Mouse (Mus musculus): Measurements from ENCODE around the gene Cpt2.

The Cpt2 gene

DNA sequence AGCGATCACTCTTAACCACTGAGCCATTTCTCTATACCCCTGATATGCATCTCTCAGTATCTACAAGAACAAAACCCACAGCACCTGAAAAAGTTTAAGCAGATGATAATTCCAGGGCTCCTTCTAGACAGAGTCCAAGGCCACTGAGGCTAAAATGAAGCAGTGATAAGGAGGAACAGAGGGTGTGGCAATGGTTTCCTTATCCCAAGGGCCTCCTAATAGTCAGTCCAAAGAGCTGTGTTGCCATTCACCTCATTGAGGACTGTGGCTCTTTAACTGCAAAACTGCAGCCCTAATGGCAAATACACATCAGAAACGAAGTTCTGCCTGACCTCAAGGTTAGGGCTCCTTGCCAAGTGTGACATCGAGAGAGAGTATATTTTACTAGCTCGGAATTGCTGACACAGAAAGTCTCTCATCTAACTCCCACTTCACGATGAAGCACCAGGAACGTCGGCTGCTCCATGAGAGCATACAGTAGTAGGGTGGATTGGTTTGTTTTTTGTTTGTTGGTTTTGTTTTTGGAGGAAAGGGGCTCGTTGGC lies 2.2 kb downstream of the Cpt2 start:
- in situ Hi-C loops (cut with MboI, MseI), result no loop called here

DNA sequence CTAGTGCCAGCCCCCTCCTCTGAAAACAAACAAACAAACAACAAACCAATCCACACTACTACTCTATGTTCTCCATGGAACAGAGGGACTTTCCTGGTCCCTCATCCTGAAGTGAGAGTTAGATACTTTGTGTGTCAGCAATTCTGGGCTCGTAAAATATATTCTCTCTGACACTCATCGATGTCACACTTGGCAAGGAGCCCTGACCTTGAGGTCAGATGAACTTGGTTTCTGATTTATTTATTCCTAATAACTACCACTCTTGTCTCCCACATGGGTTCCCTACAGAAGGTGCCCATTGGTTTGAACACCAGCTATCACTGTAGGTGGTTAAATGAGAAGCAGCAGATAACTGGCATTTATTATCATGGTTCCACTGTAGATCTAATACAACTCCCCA lies 3.1 kb downstream of the Cpt2 start:
- in situ Hi-C loops (cut with MboI, MseI), result no loop called here

DNA sequence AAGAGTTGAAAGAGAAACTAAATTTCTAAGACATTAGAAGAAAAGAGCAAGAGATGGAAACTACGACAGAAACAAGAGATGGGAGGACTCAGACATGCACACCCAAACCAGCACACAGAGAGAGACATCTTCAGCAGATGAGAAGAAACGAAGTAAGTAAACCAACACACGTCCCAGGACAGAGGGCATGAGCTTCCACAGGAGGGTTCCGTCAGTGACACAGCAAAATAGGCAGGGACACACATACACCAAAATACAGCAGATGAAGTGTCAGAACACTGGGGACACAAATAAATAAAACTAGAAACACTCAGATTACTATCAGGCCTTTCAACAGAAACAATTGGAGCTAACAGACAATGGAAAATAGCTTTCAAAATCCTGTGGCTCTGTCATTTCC lies 13.4 kb downstream of the Cpt2 start:
- in situ Hi-C loops (cut with MboI, MseI), result no loop called here

DNA sequence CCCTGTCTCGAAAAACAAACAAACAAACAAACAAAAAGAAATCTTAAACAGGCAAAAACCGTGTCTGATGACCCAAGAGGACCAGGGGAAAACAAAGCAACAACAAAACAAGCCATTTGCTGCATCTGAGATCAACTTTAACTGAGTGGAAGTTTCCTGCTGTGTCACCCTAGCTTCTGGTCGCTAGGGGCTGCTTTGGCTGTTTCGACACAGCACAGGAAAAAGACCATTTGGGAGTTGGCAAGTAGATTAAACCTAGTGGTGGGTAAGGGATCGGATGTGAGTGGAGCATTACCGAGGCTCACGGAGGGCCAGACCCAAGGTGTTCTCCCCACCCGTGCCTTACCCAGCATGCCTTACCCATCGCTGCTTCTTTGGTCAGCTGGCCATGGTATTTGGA lies 16.8 kb downstream of the Cpt2 start:
- in situ Hi-C loops (cut with MboI, MseI), result no loop called here

DNA sequence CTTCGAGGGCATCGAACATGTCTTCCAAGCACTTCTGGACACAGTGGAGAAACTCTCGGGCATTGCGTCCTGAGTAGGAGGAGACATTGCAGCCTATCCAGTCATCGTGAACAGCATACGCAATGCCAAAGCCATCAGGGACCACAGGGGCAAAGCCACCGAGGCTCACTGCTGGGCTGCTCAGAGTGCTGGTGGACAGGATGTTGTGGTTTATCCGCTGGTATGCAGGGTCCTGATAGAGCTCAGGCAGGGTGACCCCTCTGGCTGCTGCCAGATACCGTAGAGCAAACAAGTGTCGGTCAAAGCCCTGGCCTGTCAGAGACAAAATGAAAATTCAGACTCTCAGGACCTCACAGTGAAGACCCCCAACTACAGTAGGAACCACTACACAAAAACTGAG lies 19.2 kb downstream of the Cpt2 start:
- in situ Hi-C loops (cut with MboI, MseI), result no loop called here

GRCm38 (mm10) chr4:107900206-107900605 lies 23.2 kb downstream of the Cpt2 start:
- in situ Hi-C loops (cut with MboI, MseI), result no loop called here

DNA sequence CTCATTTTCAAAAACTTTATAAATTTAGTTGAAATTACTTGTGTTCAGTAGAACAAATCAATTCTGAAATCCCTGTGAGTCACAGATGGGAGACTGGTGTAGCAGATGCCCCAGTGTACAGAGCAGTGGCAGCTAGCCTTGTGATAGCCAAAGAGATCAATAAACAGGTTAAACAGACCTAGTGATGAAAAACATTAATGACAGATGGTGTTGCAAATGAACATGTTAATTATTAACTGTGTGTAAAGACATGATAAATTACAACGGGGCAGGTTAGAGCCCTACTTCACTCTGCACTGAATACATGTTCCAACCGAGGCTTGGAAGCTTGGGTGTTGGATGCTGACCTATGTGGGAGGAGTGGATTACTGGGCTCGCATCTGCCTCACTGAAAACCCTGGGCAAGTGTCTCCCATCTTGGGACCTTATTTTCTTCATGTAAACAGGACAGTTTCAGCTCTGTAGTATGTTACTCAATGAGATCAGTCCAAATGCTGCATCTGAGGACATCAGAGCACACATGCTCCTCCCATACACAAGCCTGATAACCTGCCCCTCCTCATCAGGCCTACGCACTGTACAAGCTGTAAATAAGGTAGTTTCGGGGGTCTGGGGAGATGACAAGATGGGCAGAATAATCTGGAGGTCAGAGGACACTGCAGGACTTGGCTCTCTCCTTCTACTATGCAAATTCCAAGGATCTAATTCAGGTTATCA lies 24.0 kb downstream of the Cpt2 start:
- in situ Hi-C loops (cut with MboI, MseI), result no loop called here

DNA sequence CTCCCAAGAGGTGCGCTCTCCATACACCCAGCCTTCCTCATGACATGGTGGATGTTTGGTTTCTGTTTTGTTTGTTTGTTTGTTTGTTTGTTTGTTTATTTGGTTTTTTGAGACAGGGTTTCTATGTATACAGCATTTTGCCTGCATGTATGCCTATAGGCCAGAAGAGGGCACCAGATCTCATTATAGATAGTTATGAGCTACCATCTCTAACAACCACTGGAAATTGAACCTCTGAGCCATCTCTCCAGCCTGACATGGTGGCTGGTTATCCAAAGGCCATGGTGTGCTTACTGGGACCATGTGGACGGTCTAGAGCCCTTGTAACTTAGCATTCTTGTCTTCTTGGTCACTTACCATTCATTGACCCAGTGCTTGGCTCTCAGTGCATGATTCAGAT lies 30.7 kb downstream of the Cpt2 start:
- in situ Hi-C loops (cut with MboI, MseI), result no loop called here

DNA sequence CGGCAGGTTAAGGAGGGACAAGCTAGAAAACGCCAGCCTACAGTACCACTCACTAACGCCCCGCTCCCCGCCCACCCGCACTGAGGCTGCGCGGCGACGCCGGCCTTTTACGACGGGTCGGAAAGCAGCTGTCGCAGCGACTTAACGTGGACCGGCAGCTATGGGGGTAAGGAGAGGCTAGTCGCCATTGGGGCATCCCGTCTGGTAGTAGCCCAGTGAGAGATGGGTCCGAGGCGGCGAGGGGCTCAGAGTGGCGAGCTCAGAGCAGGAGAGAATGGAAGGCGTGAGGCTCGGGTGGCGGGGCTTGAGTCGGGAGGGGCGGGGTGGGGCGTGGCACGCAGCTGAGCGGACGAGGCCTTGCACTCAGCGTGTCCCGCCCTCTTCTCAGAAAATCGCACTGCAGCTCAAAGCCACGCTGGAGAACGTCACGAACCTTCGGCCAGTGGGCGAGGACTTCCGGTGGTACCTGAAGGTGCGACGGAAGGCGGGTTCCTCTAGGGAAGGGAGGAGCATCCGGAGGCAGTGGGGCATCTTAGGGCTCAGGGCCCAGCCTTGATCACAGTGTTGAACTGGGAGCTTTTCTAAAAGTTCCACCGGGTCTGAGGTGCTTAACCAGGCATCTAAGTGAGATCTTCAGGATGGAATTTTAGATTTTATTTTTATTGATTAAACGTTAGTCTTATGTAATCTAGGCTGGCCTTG lies 33.5 kb downstream of the Cpt2 start, which contains the start of gene 0610037L13Rik:
Gene 0610037L13Rik (plus strand): TSS at position 83 of the 702 bp plus-strand sequence.
- in situ Hi-C loops (cut with MboI, MseI), result no loop called here

DNA sequence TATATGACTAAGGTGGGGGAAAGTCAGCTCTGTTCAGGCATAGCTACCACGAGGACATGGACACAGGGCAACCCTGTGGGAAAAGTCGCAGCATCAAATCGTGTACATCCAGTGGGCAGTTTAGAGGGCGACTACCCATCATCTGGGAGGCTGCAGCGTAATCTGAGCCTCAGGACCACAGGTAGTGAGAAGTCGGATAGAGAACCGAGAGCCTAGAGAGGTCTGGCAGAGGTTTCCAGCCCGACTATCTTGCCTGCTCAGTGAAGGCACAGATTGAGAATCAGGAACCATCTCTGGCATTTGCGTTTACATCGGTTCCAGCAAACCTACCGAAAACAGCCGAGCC lies 34.1 kb downstream of the Cpt2 start:
- in situ Hi-C loops (cut with MboI, MseI), result no loop called here

GRCm38 (mm10) chr4:107886371-107886770 lies 37.0 kb downstream of the Cpt2 start:
- in situ Hi-C loops (cut with MboI, MseI), result no loop called here

DNA sequence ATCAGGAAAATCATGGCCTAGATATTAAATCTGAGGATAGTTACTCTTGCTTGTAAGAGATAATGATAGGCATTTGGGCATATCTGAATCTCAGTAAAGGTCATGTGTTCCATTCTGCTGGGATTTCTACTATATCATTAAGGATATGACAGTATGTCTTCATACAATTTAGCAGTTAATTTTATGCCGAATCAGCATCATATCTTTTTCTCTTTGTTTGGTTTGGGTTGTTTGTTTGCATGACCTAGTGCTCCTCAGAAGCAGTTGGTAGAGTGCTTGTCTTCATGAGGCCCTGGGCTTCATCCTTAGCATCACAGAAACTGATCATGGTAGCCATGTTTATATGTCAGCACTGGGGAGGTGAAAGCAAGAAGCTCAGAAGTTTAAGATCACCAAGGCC lies 41.8 kb downstream of the Cpt2 start:
- in situ Hi-C loops (cut with MboI, MseI), result loop anchor here in 1 of 2 experiments (5.0 kb wide), 1 partner anchor 696 kb away; the partner anchor contains the start of genes Orc1 and Prpf38a

DNA sequence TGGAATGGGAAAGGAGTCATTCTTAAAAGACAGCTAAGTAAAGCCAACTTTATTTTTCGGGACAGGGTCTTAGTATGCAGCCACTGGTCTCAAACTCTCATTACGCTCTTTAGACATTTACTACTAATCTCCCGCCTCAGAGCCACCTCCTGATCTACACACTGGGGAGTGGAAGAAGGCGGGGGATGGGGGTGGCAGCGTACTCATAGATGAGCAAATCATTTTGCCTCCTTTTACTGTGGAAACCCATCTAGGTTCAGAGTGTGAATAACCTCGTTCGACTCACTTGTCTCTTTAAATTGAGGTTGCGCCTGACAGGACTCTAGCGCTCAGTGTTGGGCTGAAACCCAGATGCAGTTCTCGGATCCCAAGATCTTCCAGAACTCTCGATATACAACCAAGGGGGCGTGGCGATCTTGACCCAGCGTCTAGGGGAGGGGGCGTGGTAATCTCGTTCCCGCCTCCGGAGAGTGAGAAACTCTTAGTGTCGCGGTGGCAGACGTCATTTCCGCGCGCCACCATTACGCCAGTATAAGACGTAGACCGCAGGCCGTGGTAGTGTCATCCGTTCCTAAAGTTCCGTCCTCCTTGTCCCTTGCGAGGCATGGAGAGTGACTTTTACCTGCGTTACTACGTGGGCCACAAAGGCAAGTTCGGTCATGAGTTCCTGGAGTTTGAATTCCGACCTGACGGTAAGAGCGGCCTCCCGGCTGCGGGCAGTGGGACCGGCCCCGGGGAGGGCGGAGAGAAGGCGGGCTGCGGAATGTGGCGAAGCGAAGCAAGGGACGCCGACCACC lies 44.0 kb downstream of the Cpt2 start, which contains the start of gene Magoh:
Gene Magoh (plus strand): TSS at position 502 of the 797 bp plus-strand sequence.
- in situ Hi-C loops (cut with MboI, MseI), result loop anchor here in 1 of 2 experiments (5.0 kb wide), 1 partner anchor 698 kb away; the partner anchor contains the start of genes Orc1 and Prpf38a

- in situ Hi-C loops (cut with MboI, MseI), result no loop called here
These were observed 58.5 kb downstream of the Cpt2 start for GRCm38 (mm10) chr4:107864866-107865265.

DNA sequence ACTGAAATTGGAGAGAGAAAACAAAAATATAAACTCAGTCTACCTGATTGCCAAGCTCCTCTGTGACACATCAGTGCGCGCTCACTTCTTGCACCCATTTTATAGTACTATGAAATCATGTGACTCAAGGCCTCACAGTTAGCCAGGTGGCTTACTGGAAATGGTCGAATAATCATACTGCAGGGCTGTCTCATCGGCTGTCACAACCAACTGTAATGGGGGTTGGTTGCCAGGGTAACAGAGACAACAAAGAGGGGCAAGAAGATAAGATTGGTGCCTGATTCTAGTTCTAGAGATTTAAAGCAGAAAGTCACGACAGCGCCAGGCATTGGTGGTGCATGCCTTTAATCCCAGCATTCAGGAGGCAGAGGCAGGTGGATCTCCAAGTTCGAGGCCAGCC lies 64.4 kb downstream of the Cpt2 start:
- in situ Hi-C loops (cut with MboI, MseI), result no loop called here

GRCm38 (mm10) chr4:107856958-107857686 lies 66.3 kb downstream of the Cpt2 start:
- in situ Hi-C loops (cut with MboI, MseI), result no loop called here

Measured in T-helper 17 cell (primary cell).